Mouse (Mus musculus): Measurements from ENCODE around the gene Gm10061.
"Not testable (repeated sequence)": the region's sequence is repeated elsewhere in the genome, so short reads cannot be mapped to it uniquely, and the experiment has no call there.

The Gm10061 gene

DNA sequence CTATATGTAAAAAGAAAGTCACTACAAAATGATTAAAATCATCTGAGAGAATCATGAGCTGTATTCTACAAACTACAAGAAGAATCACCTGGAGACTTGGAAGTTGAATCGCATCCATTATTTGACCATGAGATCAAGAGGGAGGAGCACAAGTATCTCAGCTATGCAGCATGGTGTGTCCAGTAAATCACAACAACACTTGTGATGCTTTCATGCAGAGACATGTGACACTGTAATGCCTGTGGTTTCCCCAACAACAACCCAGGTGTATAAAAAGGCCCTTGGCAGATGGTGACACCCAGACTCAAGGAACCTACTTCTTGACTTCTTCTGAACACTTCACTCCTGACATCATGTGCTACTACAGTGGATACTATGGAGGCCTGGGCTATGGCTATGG is at the start of gene Gm10061:
Gene Gm10061 (plus strand): TSS at position 301 of the 400 bp plus-strand sequence.
- no peak for DNase-seq (ENCODE audit: low read depth, low spot score)

DNA sequence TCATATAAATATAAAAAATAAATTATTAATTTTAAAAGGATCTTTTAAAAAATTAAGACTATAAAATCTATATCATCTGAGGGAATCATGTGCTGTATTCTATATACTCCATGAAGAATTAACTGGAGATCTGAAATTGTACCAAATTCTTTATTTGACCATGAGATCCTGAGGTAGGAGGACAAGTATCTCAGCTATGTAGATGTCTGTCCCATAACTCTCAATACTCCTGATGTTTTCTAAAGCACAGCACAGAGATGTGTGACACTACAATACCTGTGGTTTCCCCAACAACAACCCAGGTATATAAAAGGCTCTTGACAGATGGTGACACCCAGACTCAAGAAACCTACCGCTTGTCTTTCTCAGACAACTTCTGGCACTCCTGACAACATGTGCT is 10.3 kb upstream of the Gm10061 start, which contains the start of gene Gm6358:
Gene Gm6358 (plus strand): TSS at position 301 of the 400 bp plus-strand sequence.
- DNase-seq (ENCODE audit: low read depth, low spot score): no peak

DNA sequence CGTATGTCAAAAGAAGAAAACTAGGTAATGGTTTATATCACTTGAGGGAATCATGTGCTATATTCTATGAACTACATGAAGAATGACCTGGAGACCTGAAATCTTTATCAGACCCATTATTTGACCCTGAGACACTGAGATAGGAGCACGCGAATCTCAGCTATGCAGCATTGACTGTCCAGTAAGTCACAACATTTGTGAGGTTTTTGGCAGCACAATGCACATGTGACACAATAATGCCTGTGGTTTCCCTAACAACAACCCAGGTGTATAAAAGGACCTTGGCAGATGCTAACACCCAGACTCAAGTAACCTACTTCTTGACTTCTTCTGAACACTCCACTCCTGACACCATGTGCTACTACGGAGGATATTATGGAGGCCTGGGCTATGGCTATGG is 6.8 kb downstream of the Gm10061 start, which contains the start of gene Gm9789:
Gene Gm9789 (plus strand): TSS at position 301 of the 400 bp plus-strand sequence.
- DNase-seq (ENCODE audit: low read depth, low spot score): no peak

DNA sequence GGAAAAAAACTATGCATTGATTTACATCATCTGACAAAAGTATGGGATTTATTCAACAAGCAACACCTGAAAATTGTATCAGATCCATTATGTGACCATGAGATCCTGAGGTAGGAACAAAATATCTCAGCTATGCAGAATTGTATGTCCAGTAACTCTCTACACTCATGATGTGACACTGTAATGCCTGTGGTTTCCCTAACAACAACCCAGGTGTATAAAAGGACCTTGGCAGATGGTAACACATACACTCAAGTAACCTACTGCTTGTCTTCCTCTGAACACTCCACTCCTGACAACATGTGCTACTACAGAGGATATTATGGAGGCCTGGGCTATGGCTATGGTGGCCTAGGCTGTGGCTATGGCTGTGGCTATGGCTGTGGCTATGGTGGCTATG is 18.3 kb downstream of the Gm10061 start, which contains the start of gene Gm7735:
Gene Gm7735 (plus strand): TSS at position 301 of the 400 bp plus-strand sequence.
- DNase-seq (ENCODE audit: low read depth, low spot score): not testable (repeated sequence)

GRCm38 (mm10) chr16:89174435-89174834 is 23.5 kb downstream of the Gm10061 start, which contains the start of gene 1110057P08Rik:
Gene 1110057P08Rik, plus strand, starts transcription at chr16:89174735.
- no peak for DNase-seq (ENCODE audit: low read depth, low spot score)

DNA sequence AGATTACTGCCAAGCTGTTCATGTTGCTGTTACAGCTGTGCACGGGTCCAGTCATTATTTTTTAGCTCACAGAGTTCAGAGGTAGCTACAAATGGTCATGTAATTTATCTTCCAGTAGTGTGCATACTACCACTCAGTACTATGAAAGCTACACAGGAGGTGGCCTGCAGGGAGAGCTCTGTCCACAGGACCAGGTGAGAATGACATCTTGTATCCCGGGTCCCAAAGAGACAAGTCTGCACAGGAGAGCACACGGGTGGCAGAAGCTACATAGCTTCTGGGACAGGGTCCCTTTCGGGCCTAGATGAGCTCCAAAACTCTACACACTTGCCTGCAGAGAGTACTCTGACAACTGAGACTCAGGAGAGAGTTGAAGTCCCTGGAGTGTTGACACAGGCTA is 37.7 kb downstream of the Gm10061 start:
- no peak for DNase-seq (ENCODE audit: low read depth, low spot score)
